Mouse (Mus musculus): ENCODE data around the gene Arhgap10. TPM values are rescaled to one million over a fixed set of nuclear protein-coding genes. Genes with fewer than 3 reads are reported as not detected.

The Arhgap10 gene
- total and polyA plus RNA-seq, 3 experiments, result 2.7 to 5.9 (median 4.8) TPM

- H3K4me3 ChIP-seq (replicated peaks in 1 of 3; ENCODE audit: low read depth in 2 of 3, low read length in 2 of 3, poor library complexity in 1 of 3), result no peak overlapping the region
- no peaks in the 10 kb centered on the region for H3K27me3 ChIP-seq (replicated peaks)
- TF ChIP-seq ELF1 (IDR thresholded peaks at IDR 0.05; ENCODE audit: low read depth, low read length) (no peak), JUN (IDR thresholded peaks at IDR 0.05; ENCODE audit: insufficient read depth, low read depth, low read length) (no peak), BHLHE40 (IDR thresholded peaks at IDR 0.05; ENCODE audit: low read depth, low read length) (no peak), ZKSCAN1 (IDR thresholded peaks at IDR 0.05; ENCODE audit: borderline replicate concordance, low read depth, low read length) (no peak), ZC3H11A (IDR thresholded peaks at IDR 0.05; ENCODE audit: low read depth, low read length) (no peak), IRF4 (IDR thresholded peaks at IDR 0.05; ENCODE audit: low read depth, low read length) (no peak), MXI1 (IDR thresholded peaks at IDR 0.05; ENCODE audit: low read depth, low read length) (no peak)
- no peaks in the 10 kb centered on the region for H3K4me1 ChIP-seq (ENCODE audit: control insufficient read depth in 1 of 2, insufficient read depth in 2 of 2)
- H3K4me2 ChIP-seq (ENCODE audit: insufficient read depth, low read depth, poor library complexity, severe bottlenecking), result no peak overlapping the region
- H3K36me3 ChIP-seq (replicated peaks in 1 of 2; ENCODE audit: control insufficient read depth in 1 of 2, insufficient read depth in 1 of 2, low read length in 1 of 2), result no peaks in the 10 kb centered on the region
- DNase-seq (ENCODE audit: extremely low read depth), result no peak
- no peaks in the 10 kb centered on the region for H3K79me2 ChIP-seq (replicated peaks; ENCODE audit: control insufficient read depth, extremely low read depth, insufficient read depth, poor library complexity, severe bottlenecking)
- in situ Hi-C loops (cut with MboI; ENCODE audit: low pct_ligation_motif_present, low pct_unique_long_range_greater_than_20kb, low sequenced_read_pairs), result no loop called here
- no peak overlapping the region for H3K9ac ChIP-seq (ENCODE audit: insufficient read depth, low read depth)
- dilution Hi-C loops (cut with MboI; ENCODE audit: extremely low pct_ligation_motif_present, extremely low pct_unique_long_range_greater_than_20kb, low sequenced_read_pairs), result no loop called here
- H3K9me3 ChIP-seq (replicated peaks; ENCODE audit: low read length), result no peaks in the 10 kb centered on the region
- H3K27ac ChIP-seq (ENCODE audit: insufficient read depth, low read depth), result no peak overlapping the region
These were observed 225.6 kb downstream of the Arhgap10 start for GRCm38 (mm10) chr8:77292120-77292519.

- H3K27me3 ChIP-seq (replicated peaks), result no peaks in the 10 kb centered on the region
- no peak overlapping the region for H3K4me2 ChIP-seq (ENCODE audit: insufficient read depth, low read depth, poor library complexity, severe bottlenecking)
- no peaks in the 10 kb centered on the region for H3K4me1 ChIP-seq (ENCODE audit: control insufficient read depth in 1 of 2, insufficient read depth in 2 of 2)
- H3K79me2 ChIP-seq (replicated peaks; ENCODE audit: control insufficient read depth, extremely low read depth, insufficient read depth, poor library complexity, severe bottlenecking), result no peaks in the 10 kb centered on the region
- TF ChIP-seq MYC (IDR thresholded peaks at IDR 0.05; ENCODE audit: low read depth, low read length) (no peak), SIN3A (IDR thresholded peaks at IDR 0.05; ENCODE audit: low read length) (no peak), USF2 (conservative IDR thresholded peaks at IDR 0.05; ENCODE audit: low read depth, low read length) (no peak)
- dilution Hi-C loops (cut with MboI; ENCODE audit: extremely low pct_ligation_motif_present, extremely low pct_unique_long_range_greater_than_20kb, low sequenced_read_pairs), result no loop called here
- H3K36me3 ChIP-seq (replicated peaks in 1 of 2; ENCODE audit: control insufficient read depth in 1 of 2, insufficient read depth in 1 of 2, low read length in 1 of 2), result no peaks in the 10 kb centered on the region
- no peak overlapping the region for H3K9ac ChIP-seq (ENCODE audit: insufficient read depth, low read depth)
- no peaks in the 10 kb centered on the region for H3K9me3 ChIP-seq (replicated peaks; ENCODE audit: low read length)
- no peak overlapping the region for H3K4me3 ChIP-seq (replicated peaks in 1 of 3; ENCODE audit: low read depth in 2 of 3, low read length in 2 of 3, poor library complexity in 1 of 3)
- H3K27ac ChIP-seq (ENCODE audit: insufficient read depth, low read depth), result no peak overlapping the region
- no peak for DNase-seq (ENCODE audit: extremely low read depth)
- in situ Hi-C loops (cut with MboI; ENCODE audit: low pct_ligation_motif_present, low pct_unique_long_range_greater_than_20kb, low sequenced_read_pairs), result no loop called here
These were observed 229.3 kb downstream of the Arhgap10 start for GRCm38 (mm10) chr8:77288492-77288891.

- no peaks in the 10 kb centered on the region for H3K27me3 ChIP-seq (replicated peaks)
- TF ChIP-seq JUND (conservative IDR thresholded peaks at IDR 0.05; ENCODE audit: low read depth, low read length) (no peak), ZMIZ1 (IDR thresholded peaks at IDR 0.05; ENCODE audit: low read depth, low read length) (no peak), USF1 (IDR thresholded peaks at IDR 0.05; ENCODE audit: low read depth, low read length) (no peak), MAX (IDR thresholded peaks at IDR 0.05; ENCODE audit: low read length) (no peak), ZKSCAN1 (IDR thresholded peaks at IDR 0.05; ENCODE audit: borderline replicate concordance, low read depth, low read length) (no peak), ZNF384 (IDR thresholded peaks at IDR 0.05; ENCODE audit: low read depth, low read length) (no peak), TCF12 (IDR thresholded peaks at IDR 0.05; ENCODE audit: low read depth, low read length) (no peak), USF2 (conservative IDR thresholded peaks at IDR 0.05; ENCODE audit: low read depth, low read length) (no peak), TBP (conservative IDR thresholded peaks at IDR 0.05; ENCODE audit: low read depth, low read length) (no peak), BHLHE40 (IDR thresholded peaks at IDR 0.05; ENCODE audit: low read depth, low read length) (no peak), MXI1 (IDR thresholded peaks at IDR 0.05; ENCODE audit: low read depth, low read length) (no peak)
- H3K4me3 ChIP-seq (replicated peaks in 1 of 3; ENCODE audit: low read depth in 2 of 3, low read length in 2 of 3, poor library complexity in 1 of 3), result no peak overlapping the region
- no peak overlapping the region for H3K4me2 ChIP-seq (ENCODE audit: insufficient read depth, low read depth, poor library complexity, severe bottlenecking)
- dilution Hi-C loops (cut with MboI; ENCODE audit: extremely low pct_ligation_motif_present, extremely low pct_unique_long_range_greater_than_20kb, low sequenced_read_pairs) (no loop called here), in situ Hi-C loops (cut with MboI; ENCODE audit: low pct_ligation_motif_present, low pct_unique_long_range_greater_than_20kb, low sequenced_read_pairs) (no loop called here)
- no peak overlapping the region for H3K9ac ChIP-seq (ENCODE audit: insufficient read depth, low read depth)
- H3K36me3 ChIP-seq (replicated peaks in 1 of 2; ENCODE audit: control insufficient read depth in 1 of 2, insufficient read depth in 1 of 2, low read length in 1 of 2), result no peaks in the 10 kb centered on the region
- no peak overlapping the region for H3K27ac ChIP-seq (ENCODE audit: insufficient read depth, low read depth)
- H3K9me3 ChIP-seq (replicated peaks; ENCODE audit: low read length), result no peaks in the 10 kb centered on the region
- H3K4me1 ChIP-seq (ENCODE audit: control insufficient read depth in 1 of 2, insufficient read depth in 2 of 2), result no peaks in the 10 kb centered on the region
- no peak for DNase-seq (ENCODE audit: extremely low read depth)
- H3K79me2 ChIP-seq (replicated peaks; ENCODE audit: control insufficient read depth, extremely low read depth, insufficient read depth, poor library complexity, severe bottlenecking), result no peaks in the 10 kb centered on the region
These were observed 229.7 kb downstream of the Arhgap10 start for GRCm38 (mm10) chr8:77288065-77288464.

All from CH12.LX (cell line).